Mouse (Mus musculus): Measurements from ENCODE around the gene Rrh.
"Not testable (repeated sequence)": the region's sequence is repeated elsewhere in the genome, so short reads cannot be mapped to it uniquely, and the experiment has no call there.

Gene Rrh

DNA sequence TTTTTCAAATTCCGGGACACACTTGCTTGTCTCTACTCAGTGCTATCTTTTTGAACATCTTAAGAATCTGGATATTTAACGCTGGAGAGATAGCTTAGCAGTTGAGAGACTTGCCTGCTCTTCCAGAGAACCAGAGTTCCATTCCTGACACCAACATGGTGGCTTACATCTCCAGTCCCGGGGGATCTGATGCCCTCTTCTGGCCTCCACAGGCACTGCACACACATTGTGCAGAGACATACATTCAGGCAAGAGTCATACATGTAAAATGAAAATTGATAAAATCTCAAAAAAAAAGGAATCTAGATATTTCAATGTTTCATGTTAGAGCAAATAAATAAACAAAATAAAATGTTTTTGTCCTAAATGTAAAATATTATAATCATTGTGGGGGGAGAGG is 39.6 kb downstream of the Rrh start:
- no peak for DNase-seq (ENCODE audit: low spot score in 2 of 2)

DNA sequence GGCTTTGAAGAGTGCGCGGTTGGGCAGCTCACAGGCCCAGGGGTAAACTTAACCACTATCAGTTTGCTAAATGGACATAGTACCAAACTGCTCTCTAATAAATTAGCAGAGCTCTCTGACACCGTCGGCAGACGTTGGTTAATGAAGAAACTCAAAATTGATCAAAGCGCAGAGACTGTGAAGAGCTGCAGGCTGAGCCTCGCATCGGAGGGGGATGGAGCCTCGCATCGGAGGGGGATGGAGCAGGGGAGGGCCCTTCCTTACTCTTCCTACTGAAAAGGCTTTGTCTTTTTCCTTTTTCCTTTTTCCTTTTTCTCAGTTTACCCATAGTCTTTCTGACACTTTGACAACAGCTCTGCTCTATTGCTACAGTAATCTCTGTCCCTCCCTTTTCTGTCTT is 41.0 kb downstream of the Rrh start:
- DNase-seq (ENCODE audit: low spot score in 2 of 2) = no peak

DNA sequence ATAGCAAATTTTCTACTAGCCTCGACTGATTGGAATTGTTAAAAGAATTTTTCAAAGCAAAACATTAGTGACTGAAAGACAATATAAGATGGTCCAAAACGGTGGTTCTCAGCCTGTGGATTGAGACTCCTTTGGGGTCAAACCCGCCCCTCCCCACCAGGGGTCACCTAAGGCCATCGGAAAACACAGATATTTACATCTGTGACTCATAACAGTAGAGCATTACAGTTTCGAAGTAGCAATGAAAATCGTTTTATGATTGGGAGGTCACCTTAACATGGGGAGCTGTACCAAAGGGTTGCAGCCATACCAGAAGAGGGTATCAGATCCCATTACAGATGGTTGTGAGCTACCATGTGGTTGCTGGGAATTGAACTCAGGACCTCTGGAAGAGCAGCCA is 51.2 kb downstream of the Rrh start:
- no peak for DNase-seq (ENCODE audit: low spot score in 2 of 2)

DNA sequence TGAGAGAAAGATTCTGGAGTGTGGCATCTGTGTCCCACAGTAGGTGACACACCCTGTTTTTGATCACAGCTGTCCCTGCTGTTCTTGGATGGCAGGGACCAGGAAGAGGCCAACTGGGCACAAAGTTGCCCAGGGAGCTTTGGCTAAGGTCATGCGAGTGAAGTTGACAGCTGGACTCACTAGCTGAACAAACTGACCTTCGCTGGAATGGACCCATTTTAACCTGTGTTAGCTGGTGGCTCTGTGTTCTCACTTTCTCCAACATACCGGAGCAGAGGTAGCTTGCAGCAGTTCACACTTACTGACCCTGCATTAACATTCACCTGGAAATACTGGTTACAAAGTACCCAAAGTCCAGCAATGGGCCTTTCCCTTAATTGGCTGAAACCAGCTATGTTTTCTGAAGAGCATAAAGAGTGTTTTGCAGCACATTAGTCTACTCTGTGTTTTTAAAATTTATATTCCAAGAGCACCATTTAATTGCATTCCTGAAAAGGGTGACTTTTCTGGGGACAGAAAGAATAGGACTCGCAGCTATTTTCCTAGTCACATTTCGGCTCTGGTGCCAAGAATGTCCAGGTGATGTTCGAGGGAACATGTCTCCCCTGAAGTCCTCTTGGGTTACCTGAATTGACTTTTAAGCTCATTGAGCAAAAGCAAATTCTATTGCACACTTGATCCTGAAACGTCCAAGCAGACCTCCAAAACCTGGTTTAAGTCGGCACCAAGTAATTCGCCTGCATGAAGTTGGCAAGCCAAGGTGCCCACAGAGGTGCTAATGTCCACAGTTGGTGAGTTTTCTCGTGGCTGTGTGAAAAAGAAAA is 55.2 kb downstream of the Rrh start:
- no peak for DNase-seq (ENCODE audit: low spot score in 2 of 2)

DNA sequence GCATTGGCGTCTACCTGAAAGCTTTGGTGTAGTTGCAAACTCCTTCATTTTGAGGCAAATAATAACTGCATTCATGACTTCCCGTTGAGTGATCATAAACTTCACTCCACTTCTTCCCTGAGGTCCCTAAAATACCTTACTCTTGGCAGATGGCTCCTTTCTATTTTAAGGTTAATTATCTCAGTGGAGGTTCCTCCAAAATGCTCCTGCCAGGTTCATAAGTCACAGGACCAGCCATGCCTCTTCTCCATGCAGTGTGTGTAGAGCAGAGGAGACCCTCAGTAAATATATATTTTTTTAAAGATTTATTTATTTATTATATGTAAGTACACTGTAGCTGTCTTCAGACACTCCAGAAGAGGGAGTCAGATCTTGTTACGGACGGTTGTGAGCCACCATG is 56.3 kb downstream of the Rrh start:
- no peak for DNase-seq (ENCODE audit: low spot score in 2 of 2)

DNA sequence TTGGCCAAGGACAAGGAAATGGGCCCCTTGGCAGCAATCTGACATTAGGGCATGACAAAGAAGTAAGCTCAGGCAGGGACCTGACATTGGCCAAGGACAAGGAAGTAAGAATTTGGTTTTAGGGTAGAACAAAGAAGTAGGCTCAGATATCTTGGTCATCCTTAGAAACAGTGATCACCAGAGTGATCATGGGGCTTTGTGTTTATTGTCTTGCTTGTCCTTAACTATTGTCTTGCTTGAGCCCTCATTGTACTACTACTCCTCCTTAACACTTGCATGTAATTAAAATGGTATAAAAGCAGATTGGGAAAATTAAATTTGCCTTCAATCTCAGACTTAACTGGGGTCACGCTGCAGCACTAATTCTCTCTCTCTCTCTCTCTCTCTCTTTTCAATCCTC is 64.8 kb downstream of the Rrh start:
- DNase-seq (ENCODE audit: low spot score in 2 of 2) = not testable (repeated sequence)

DNA sequence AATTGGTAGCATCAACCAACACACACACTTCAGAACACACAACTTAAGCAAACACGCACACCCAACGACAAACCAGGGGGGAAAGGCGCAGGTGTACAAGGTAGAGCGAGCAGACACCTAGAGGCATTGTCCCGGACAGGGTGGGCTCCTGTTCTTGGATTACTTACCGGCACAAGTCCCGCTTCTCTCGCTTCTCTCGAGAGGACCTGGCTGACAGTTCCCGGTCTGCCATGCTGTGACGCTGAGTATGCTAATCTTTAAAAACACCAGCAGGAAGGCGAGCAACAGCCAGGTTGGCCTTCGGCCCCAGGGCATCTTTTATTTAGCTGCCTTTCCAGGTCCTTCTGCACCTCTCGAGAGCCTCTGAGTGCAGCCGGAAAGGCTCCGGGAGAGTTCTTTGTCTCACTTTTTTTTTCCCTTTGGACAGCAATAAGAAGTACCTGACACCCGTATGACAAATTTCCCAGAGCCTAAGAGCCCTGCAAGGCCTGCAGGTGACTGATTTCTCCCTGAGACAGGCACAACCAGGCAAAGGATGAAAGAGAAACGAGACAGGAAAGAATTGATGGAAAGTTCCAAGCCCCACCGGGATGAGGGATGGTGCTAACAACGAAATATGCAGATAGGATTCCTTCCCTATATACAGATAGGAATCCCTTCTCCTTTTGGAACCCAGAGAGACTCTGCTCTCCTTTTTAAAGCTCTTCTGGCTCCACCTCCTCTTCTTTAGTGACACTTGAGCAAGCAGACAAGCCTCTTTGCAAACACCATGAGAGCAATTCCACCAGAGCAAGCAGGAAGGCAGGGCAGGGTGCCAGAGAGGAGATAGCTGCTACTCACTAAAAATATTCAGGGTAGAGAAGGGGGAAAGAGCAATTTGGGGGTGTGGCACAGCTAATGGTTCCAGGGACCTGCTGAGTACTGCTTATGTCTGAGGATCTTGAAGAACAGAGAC is 67.5 kb downstream of the Rrh start, which contains the start of gene Egf:
TSS of gene Egf (minus strand) at position 667 of the 955 bp plus-strand sequence.
- DNase-seq (ENCODE audit: low spot score in 2 of 2) = no peak
